Mouse (Mus musculus) Patski (cell line): ENCODE results near the gene Nobox. TPM values are rescaled to one million over a fixed set of nuclear protein-coding genes. Genes with fewer than 3 reads are reported as not detected.

Experiments
- ATAC-seq: fragments of 100-300 bp; one replicate; pipeline ENCODE4 v1.8.0; 2021
- CTCF ChIA-PET: fragments of 350-600 bp; sonication (Branson Sonifier 250); formaldehyde crosslinking; loops from one replicate; lab custom pipeline; 2022; ENCODE audit warnings: inconsistent platforms; lab: Charles Lee
- POLR2A ChIA-PET: fragments of 350-600 bp; sonication (Branson Sonifier 250); formaldehyde crosslinking; loops from one replicate; lab custom pipeline; 2022; ENCODE audit warnings: antibody characterized with exemption, inconsistent platforms; lab: Charles Lee
- DNase-seq: peaks from one replicate; pipeline ENCODE4 v3.0.0-alpha.2; 2011; ENCODE audit warnings: low read depth, low spot score
- H3K27me3 ChIP-seq: fragments of 371-371 bp; one replicate; pipeline ENCODE4 v1.5.1; 2021
- CTCF ChIP-seq: fragments of 100-300 bp; IDR thresholded peaks from one replicate; pipeline ENCODE4 v1.5.1; 2021
- in situ Hi-C: fragments of 300-500 bp; cut with MboI; formaldehyde crosslinking; loops from 3 replicates; pipeline ENCODE4 v1.11.1; 2018; ENCODE audit warnings: low pct_unique_long_range_greater_than_20kb, mixed read lengths
- polyA plus RNA-seq: library from polyadenylated mRNA; unstranded; gene quantifications from one replicate; pipeline ENCODE4 v1.2.3, GENCODE M21; 2021

The Nobox gene
- polyA plus RNA-seq, 1 experiment from 2014 or later, result not detected

DNA sequence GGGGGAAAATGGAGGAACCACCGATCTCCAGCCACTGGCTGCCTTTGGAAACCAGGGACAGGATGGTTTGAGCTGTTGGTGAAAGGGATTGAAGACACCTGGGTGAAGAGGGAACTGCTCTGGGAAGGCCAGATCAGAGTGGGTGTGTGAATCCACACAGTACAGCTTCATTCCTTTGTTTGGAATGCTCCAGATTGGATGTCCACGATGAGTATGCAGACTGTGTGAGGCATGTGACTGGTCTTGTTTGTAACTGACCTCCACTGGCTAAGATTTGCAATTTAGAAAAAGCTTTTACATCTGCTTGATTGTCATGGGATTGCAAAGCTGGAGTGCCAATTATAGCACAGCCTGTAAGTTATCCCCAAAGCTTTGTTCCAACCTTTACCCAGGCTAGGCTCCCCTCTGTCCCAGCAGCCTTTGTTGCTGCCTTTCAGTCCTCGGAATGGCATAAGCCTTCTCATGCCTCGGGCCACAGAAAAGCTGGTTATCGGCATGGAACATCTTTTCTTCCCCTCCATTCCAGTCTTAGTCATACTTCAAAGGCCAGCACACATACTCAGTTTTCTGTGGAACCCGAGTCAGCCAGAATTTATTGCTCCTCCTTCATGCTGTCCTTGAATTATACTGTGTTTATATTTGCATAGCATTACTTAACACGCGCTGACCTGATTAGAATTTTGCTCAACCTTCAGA, 3.8 kb upstream of the Nobox start:
- TF ChIP-seq CTCF, result no peak
- ChIA-PET CTCF (interaction anchor here (1.1 to 1.5 kb wide), 3 partner anchors 16 to 40 kb away, joined by 3 to 4 read pairs (median 4); no protein-coding TSS in a partner anchor), POLR2A (no interaction called here)
- DNase-seq, result no peak
- no peaks in the 10 kb centered on the region for H3K27me3 ChIP-seq
- peak; percentile 73 for ATAC-seq
- in situ Hi-C loops, result no loop called here

DNA sequence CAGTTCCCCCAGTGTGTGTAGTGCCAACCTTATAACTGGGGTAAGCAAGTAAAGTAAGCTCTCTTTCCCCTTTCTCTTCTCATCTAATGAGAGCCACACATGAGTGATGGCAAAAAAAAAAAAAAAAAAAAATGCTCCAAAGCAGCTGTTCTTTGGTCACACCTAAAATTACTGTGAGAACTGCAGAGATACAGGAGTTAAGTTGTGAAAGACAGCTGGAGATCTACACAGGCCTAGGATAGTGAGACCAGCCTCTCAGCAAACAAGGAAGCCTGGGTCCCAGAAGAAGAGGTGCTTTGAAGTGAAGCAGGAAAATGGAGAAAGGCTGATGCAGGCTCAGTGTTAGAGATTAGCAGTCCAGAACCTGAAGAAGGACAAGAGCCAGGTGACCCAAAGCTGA, 3.2 kb upstream of the Nobox start:
- no peaks in the 10 kb centered on the region for H3K27me3 ChIP-seq
- no peak for TF ChIP-seq CTCF
- CTCF ChIA-PET, result interaction anchor here (1.1 to 1.5 kb wide), 2 partner anchors 23 to 40 kb away, joined by 3 to 4 read pairs; no protein-coding TSS in a partner anchor
- DNase-seq (no peak), ATAC-seq (no peak)
- in situ Hi-C loops, result no loop called here
- POLR2A ChIA-PET, result no interaction called here

DNA sequence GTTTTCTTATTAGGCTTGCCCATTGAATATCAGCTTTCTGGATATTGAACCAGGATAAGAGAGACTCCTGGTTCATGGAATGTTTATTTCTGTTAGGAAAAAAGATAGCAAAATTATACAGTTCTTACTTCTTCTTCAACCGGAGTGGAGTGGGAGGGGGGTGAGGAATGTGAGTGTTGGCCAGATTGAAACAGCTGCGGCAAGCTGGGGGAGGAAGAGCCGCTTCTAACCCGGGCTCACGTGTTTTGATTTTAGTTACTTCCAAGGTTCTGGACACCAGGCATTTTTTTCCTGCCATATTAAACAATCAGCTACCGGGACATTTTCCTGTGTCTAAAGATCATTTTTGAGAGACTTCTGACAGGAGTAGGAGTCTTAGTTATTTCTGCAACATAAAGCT, 717 bp upstream of the Nobox start:
- no peak for ATAC-seq
- CTCF ChIA-PET, result no interaction called here
- in situ Hi-C loops, result no loop called here
- no peak for TF ChIP-seq CTCF
- POLR2A ChIA-PET, result interaction anchor here (0.7 kb wide), 1 partner anchor 627 kb away, joined by 3 read pairs; no protein-coding TSS in a partner anchor
- DNase-seq, result no peak
- no peaks in the 10 kb centered on the region for H3K27me3 ChIP-seq

DNA sequence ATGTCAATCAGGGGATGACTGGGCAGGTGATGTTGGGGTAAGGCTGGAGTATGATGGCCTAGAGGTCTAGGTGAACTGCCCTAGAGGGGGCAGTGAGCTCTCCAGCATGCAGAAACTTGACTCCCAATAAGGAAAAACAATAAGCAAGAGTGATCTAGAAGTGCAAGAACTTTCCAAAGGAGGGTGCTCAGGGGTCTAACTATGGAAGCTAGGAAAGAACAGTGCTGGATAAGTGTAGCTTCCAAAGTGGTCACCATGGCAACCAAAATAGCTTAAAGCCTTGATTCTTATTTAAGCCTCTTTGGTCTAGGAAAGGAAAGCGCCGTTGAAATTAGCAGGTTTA, 11.9 kb downstream of the Nobox start:
- POLR2A ChIA-PET, result no interaction called here
- CTCF ChIA-PET, result interaction anchor here (1.1 to 2.0 kb wide), 10 partner anchors 9 to 58 kb away, joined by 3 to 12 read pairs (median 5); no protein-coding TSS in a partner anchor
- in situ Hi-C loops, result loop anchor here (10.0 to 25.0 kb wide), 5 partner anchors 223 to 1735 kb away; partner anchors contain the start of genes Casp2 and Tmem139
- DNase-seq (no peak), ATAC-seq (no peak)
- TF ChIP-seq CTCF, result peak; percentile 12
- H3K27me3 ChIP-seq, result no peaks in the 10 kb centered on the region

DNA sequence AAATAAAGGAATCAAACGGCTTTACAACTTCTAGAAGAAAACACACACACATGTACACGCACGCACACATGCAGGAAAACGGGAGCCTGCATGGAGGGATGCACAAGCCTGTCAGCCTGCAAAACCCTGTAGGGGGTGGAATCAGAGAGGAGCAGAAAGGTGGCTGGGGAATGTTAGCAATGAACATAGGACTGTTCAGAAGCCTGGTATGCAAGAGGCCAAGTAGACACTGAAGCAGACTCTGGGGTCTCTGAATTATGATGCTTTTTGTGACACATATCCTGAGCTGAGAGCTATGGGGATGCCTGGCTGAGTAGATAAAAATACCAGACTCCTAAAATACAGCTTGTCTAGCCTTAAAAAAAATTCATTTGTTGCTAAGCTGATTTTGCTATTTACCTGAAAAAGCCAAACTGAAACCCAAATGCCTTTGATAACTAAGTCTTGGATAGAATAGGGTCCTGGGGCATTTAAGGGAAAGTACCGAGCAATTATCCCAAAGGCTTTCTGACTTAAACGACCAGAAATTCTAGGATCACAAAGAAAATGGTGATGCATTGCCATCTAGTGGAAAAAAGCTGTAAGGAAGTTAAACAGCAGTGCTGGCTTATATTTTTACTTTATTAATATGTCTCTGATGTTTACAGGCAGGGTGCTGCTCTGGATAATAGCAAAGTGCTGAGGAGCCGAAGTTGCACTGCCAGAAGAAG, 12.4 kb downstream of the Nobox start:
- in situ Hi-C loops, result loop anchor here (10.0 to 25.0 kb wide), 5 partner anchors 222 to 1735 kb away; partner anchors contain the start of genes Casp2 and Tmem139
- no peak for DNase-seq
- TF ChIP-seq CTCF, result peak; percentile 71
- POLR2A ChIA-PET, result no interaction called here
- no peaks in the 10 kb centered on the region for H3K27me3 ChIP-seq
- peak; percentile 36 for ATAC-seq
- CTCF ChIA-PET, result interaction anchor here (0.7 to 2.0 kb wide), 11 partner anchors 10 to 126 kb away, joined by 3 to 12 read pairs (median 4); partner anchors contain the start of gene Olfr13

DNA sequence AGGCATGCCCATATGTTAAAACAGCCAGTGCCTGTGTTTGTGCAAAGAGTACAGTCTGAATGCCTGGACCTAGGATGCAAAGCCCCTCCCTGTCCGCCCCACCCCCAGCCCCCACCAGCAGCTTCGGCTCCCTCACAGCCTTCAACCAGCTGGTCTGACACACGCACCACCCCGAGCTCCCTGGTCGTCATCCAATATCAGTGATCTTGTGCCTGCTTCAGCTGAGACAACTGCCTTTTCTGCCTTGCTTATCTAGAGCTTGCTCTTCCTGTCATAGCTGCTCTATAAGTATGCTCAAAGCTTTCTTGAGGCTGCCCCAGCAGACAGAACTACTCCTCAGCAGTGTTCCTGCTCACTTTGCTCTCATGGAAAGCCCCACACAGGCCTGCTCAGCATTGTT, 13.4 kb downstream of the Nobox start:
- H3K27me3 ChIP-seq, result no peaks in the 10 kb centered on the region
- in situ Hi-C loops, result loop anchor here (10.0 to 25.0 kb wide), 5 partner anchors 221 to 1734 kb away; partner anchors contain the start of genes Casp2 and Tmem139
- POLR2A ChIA-PET, result interaction anchor here (1.4 kb wide), 1 partner anchor 30 kb away, joined by 4 read pairs; the partner anchor contains the start of gene Arhgef5
- CTCF ChIA-PET, result interaction anchor here (1.0 to 1.8 kb wide), 3 partner anchors 39 to 274 kb away, joined by 3 to 4 read pairs (median 3); no protein-coding TSS in a partner anchor
- DNase-seq (no peak), ATAC-seq (no peak)
- TF ChIP-seq CTCF, result no peak

DNA sequence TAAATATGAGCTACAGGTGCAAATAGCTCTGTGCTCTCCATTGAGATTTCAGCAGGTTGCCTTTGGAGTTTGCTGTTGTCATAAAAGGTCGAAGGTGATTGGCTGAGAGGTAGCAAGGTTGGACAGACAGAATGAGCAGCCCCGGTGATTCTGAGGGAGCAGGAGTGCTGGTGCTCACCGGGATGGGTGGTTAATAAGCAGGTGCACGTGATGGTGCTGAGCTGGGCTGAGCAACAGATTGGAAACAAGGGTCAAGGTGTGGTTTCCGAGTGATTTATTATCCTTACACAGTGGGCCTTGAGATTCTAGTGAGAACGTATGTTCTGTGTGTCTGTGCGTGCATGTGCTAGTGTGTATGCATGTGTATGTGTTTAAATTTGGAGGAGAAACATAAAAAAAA, 16.2 kb downstream of the Nobox start:
- no peak for TF ChIP-seq CTCF
- ChIA-PET CTCF (interaction anchor here (1.5 to 2.4 kb wide), 5 partner anchors 27 to 42 kb away, joined by 4 to 9 read pairs (median 6); partner anchors contain the start of gene Arhgef5), POLR2A (no interaction called here)
- ATAC-seq (no peak), DNase-seq (no peak)
- in situ Hi-C loops, result loop anchor here (5.0 to 25.0 kb wide), 6 partner anchors 36 to 1731 kb away; partner anchors contain the start of genes Casp2 and Tmem139
- no peaks in the 10 kb centered on the region for H3K27me3 ChIP-seq

DNA sequence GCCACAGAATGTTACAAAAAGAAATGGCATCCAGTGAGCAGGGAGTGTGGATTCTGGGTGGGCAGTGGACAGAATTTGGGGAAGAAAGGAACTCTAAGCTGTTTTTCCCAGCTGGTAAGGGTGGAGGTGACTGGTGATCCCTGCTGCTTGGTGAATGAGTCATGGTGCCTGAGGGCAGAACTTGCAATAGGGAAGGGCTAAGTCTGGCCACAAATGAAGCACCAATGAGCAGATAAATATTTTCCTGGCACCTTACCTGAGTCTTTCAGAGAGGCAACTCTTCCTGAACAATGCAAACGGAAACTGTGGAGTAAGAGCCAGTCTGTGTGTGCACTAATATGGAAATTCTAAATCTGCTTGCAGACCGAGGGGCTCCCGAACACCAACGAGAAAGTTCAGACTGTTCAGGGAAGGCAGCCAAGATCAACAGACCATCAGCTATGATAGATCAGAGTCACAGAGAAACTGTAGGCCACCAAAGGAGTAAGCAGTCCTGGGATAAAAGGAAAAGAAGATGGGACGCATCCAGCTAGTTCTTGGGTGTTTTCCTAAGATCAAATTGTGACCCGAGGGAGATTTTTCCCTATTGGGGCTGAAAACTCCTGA, 16.8 kb downstream of the Nobox start:
- in situ Hi-C loops, result loop anchor here (5.0 to 25.0 kb wide), 6 partner anchors 35 to 1730 kb away; partner anchors contain the start of genes Casp2 and Tmem139
- peak; percentile 96 for DNase-seq
- no peaks in the 10 kb centered on the region for H3K27me3 ChIP-seq
- no peak for TF ChIP-seq CTCF
- ChIA-PET POLR2A (no interaction called here), CTCF (interaction anchor here (1.0 to 2.4 kb wide), 11 partner anchors 13 to 121 kb away, joined by 3 to 9 read pairs (median 5); partner anchors contain the start of genes Arhgef5 and Olfr13)
- ATAC-seq, result peak; percentile 92

DNA sequence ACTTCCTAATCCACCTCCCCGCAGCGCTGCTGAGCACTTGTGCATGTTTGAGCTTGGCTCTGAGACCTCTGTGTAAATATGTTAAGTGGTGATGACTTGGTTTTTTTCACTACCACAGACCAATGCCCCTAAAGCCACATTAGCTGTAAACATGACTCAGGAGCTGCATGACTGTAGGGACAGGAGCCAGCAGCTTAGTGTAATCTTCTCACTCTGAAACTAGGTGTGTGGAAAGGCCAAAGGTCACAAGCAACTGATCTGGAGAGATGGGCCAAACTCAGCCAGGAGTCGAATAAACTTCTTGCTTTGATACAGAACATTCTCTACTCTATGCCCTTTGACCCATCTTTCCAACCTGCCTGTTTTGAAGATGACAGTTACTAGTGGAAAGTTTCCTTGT, 17.3 kb downstream of the Nobox start:
- in situ Hi-C loops, result loop anchor here (5.0 to 25.0 kb wide), 6 partner anchors 35 to 1730 kb away; partner anchors contain the start of genes Casp2 and Tmem139
- POLR2A ChIA-PET, result no interaction called here
- peak; percentile 73 for ATAC-seq

More for the DNA sequence above, 17.3 kb downstream of the Nobox start:
- H3K27me3 ChIP-seq, result no peaks in the 10 kb centered on the region
- peak; percentile 14 for TF ChIP-seq CTCF
- CTCF ChIA-PET, result interaction anchor here (0.7 to 2.4 kb wide), 12 partner anchors 13 to 120 kb away, joined by 3 to 9 read pairs (median 4); partner anchors contain the start of genes Arhgef5 and Olfr13
- DNase-seq, result peak; percentile 80
